Mouse (Mus musculus) forebrain, embryonic 13.5 days (tissue): ENCODE measurements around the gene Rimbp3. TPM values are rescaled to one million over a fixed set of nuclear protein-coding genes. Genes with fewer than 3 reads are reported as not detected.

ENCODE experiments used
- ATAC-seq: fragments of 200-750 bp; cut with Nextera tagmentation; 2 replicates; pipeline ENCODE4 v1.8.0; 2017
- H3K27ac ChIP-seq: fragments of 300-500 bp; sonication (generic); 2 replicates; pipeline ENCODE4 v1.5.1; 2015; ENCODE audit warnings: inconsistent platforms, mild to moderate bottlenecking, moderate library complexity
- H3K27me3 ChIP-seq: fragments of 300-500 bp; sonication (generic); 2 replicates; pipeline ENCODE4 v1.6.1; 2015; ENCODE audit warnings: mild to moderate bottlenecking, inconsistent platforms
- H3K36me3 ChIP-seq: fragments of 300-500 bp; sonication (generic); 2 replicates; pipeline ENCODE4 v1.6.1; 2015; ENCODE audit warnings: mild to moderate bottlenecking, inconsistent platforms; ENCODE audit not compliant: poor library complexity, severe bottlenecking
- H3K4me1 ChIP-seq: fragments of 300-500 bp; sonication (generic); 2 replicates; pipeline ENCODE4 v1.6.1; 2015; ENCODE audit warnings: inconsistent platforms
- H3K4me2 ChIP-seq: fragments of 300-500 bp; sonication (generic); 2 replicates; pipeline ENCODE4 v1.6.1; 2015; ENCODE audit warnings: inconsistent platforms, mild to moderate bottlenecking, moderate library complexity
- H3K4me3 ChIP-seq: fragments of 300-500 bp; sonication (generic); 2 replicates; pipeline ENCODE4 v1.5.1; 2015; ENCODE audit warnings: mild to moderate bottlenecking, inconsistent platforms
- H3K9ac ChIP-seq: fragments of 300-500 bp; sonication (generic); 2 replicates; pipeline ENCODE4 v1.6.1; 2015; ENCODE audit warnings: mild to moderate bottlenecking, inconsistent platforms
- H3K9me3 ChIP-seq: fragments of 300-500 bp; sonication (generic); replicated peaks from 2 replicates; pipeline ENCODE4 v1.6.1; 2016; ENCODE audit warnings: inconsistent platforms
- WGBS: fragments of 180-500 bp; shearing (Covaris S2); methylation state at CpG from one replicate; pipeline ENCODE4 v1.1.7; 2015; 5-methylcytosine and 5-hydroxymethylcytosine counted together
- polyA plus RNA-seq: library from polyadenylated mRNA; unstranded; fragments of >200 nt; fragmentation: Nextera tagmentation; extraction: Ambion mirVana; gene quantifications from 2 replicates; pipeline ENCODE4 v1.2.1, GENCODE M21; 2015

Rimbp3 gene
- polyA plus RNA-seq, 1 experiment from 2014 or later = 1.4 TPM

DNA sequence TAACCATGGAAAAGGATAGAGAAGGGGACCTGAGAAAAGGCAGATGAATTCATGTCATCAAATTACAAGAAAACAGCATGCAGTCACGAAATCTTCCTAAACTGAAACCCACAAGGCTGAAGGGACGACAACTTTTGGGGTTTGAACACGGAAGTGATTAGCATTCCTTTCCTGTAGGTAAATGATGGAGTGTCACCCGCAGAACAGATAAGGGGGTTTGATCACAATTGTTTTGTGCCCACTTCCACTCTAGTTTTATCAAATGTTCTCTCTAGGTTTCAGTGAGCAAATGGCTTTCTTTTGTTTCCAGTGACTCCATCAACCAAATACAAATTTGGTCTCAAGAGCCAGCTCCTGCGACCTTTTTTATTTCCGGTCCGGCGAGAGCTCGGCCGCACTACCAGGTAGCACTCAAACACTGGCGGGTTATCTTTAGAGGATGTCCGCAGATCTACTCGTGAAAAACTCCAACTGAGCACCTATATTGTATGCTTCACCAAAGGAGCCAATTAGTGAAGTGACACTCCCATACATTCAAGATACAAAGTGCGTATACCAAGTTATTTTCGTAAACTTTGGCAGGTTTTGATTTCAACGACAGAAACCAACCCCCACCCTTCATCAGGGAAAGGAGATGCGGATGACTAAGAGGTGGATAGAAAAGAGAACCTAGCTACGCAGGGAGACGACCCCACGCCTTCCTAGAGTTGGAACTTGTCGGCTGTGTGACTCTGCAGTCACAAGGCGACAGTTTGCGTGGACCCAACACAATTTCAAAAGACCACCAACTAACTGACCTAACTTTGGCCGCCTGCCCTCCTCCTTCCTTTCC, 8.1 kb upstream of the Rimbp3 start:
- Histone ChIP-seq H3K27ac (peak overlapping the region; percentile 78; the same call in 1 of the 2 replicates), H3K4me2 (peak overlapping the region; percentile 89), H3K36me3 (no peaks in the 10 kb centered on the region), H3K4me1 (peaks cover 19% of the 10 kb centered on the region), H3K9me3 (no peaks in the 10 kb centered on the region), H3K27me3 (no peaks in the 10 kb centered on the region), H3K4me3 (peak overlapping the region; percentile 100), H3K9ac (peak overlapping the region; percentile 100)
- WGBS = 8% methylated on average over 24 of the region's 24 CpGs
- ATAC-seq = 0 out of 2 replicates have a peak, but pooled peaks have one; percentile 13

GRCm38 (mm10) chr16:17200953-17201707, 7.3 kb upstream of the Rimbp3 start:
- H3K9ac ChIP-seq = peak overlapping the region; percentile 100
- no peaks in the 10 kb centered on the region for H3K9me3 ChIP-seq
- ATAC-seq = peak; percentile 90
- no peaks in the 10 kb centered on the region for H3K36me3 ChIP-seq
- peak overlapping the region; percentile 100 for H3K4me3 ChIP-seq
- under 1% methylated on average over 64 of the region's 72 CpGs for WGBS
- H3K27ac ChIP-seq = peak overlapping the region; percentile 78
- H3K27me3 ChIP-seq = no peaks in the 10 kb centered on the region
- H3K4me2 ChIP-seq = peak overlapping the region; percentile 89
- H3K4me1 ChIP-seq = peaks cover 19% of the 10 kb centered on the region

GRCm38 (mm10) chr16:17201977-17202376, 6.4 kb upstream of the Rimbp3 start:
- Histone ChIP-seq H3K9me3 (no peaks in the 10 kb centered on the region), H3K4me1 (peaks cover 17% of the 10 kb centered on the region), H3K4me2 (no peak overlapping the region), H3K36me3 (no peaks in the 10 kb centered on the region), H3K27ac (no peak overlapping the region), H3K27me3 (peaks cover 7% of the 10 kb centered on the region; the same call in 1 of the 2 replicates), H3K9ac (no peak overlapping the region), H3K4me3 (no peak overlapping the region)
- ATAC-seq = peak; percentile 48
- WGBS = 68% methylated on average over 2 of the region's 2 CpGs

DNA sequence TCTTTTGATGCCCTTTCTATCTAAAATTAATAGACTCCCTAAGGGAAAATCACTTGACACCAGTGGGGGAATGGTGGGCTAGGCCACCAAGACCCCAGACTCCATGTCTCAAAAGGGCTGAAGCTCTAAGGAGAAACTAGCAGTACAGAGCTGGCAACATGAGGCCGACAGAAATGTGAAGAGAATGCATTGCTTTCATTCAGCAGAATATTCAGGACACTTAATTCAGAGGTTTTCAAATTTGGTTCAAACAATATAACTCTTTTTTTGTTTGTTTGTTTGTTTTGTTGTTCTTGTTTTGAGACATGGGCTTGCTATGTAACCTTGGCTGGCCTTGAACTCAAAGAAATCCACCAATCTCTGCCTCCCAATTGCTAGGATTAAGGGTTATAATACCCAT, 5.9 kb upstream of the Rimbp3 start, which contains the start of gene Ube2l3:
Gene Ube2l3 (minus strand): TSS at position 101 of the 400 bp plus-strand sequence.
- Histone ChIP-seq H3K27ac (no peak within 1 kb of the TSS), H3K4me3 (peak within 1 kb of the TSS; percentile 100), H3K9ac (peak within 1 kb of the TSS; percentile 100; the same call in 1 of the 2 replicates), H3K36me3 (no peaks in the 10 kb centered on the region), H3K4me1 (peaks cover 16% of the 10 kb centered on the region), H3K9me3 (no peaks in the 10 kb centered on the region), H3K27me3 (peaks cover 7% of the 10 kb centered on the region; the same call in 1 of the 2 replicates), H3K4me2 (peak within 1 kb of the TSS; percentile 89)
- 80% methylated on average over 1 of the region's 1 CpGs for WGBS
- ATAC-seq = no peak

DNA sequence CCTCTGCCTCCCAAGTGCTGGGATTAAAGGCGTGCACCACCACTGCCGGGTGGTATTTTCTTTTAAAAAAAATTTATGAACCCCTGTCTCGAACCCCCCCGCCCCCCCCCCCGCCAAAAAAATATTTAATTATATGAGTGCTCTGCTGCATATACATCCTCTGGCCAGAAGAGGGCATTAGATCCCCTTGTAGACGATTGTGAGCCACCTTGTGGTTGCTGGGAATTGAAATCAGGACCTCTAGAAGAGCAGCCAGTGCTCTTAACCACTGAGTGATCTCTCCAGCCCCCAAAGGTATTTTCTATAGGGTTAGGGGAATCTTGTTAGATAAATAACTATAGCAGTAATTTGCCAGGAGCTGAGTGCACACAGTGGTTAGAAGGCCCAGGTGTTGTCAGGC, 3.4 kb upstream of the Rimbp3 start:
- Histone ChIP-seq H3K4me1 (peaks cover 20% of the 10 kb centered on the region), H3K27me3 (peaks cover 7% of the 10 kb centered on the region; the same call in 1 of the 2 replicates), H3K27ac (no peak overlapping the region), H3K4me2 (no peak overlapping the region), H3K4me3 (no peak overlapping the region), H3K9me3 (no peaks in the 10 kb centered on the region), H3K36me3 (no peaks in the 10 kb centered on the region), H3K9ac (no peak overlapping the region)
- ATAC-seq = no peak
- WGBS = 4% methylated on average over 6 of the region's 6 CpGs

DNA sequence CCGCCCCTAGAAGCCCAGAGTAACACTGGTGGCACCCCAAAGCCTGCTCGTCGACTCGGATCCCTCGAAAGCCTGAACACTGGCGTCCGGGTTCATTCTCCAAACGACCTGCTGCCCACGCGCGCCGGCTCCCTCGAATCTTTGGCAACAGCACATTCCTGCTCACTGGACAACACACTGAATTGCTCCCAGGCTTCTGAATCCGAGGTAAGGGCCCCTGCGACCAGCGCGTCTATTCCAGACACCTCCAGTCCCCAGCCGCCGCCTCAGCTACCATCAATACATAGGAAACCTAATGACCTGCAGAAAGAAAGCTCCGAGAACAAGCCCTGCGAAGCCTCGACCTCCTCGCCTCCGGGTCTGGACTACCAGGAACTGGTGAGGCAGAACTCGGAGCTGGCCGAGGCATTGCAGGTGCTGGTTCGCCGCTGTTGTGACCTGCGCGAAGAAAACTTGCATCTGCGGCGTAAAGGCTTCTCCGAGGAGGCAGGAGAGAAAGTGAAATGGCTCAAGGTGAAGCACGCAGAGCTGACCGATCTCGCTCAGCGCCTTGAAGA, 1.1 kb downstream of the Rimbp3 start:
- peak; percentile 9 for ATAC-seq

GRCm38 (mm10) chr16:17209981-17210838, 1.8 kb downstream of the Rimbp3 start:
- peak overlapping the region; percentile 74 for H3K9ac ChIP-seq

More for the DNA sequence above, 1.1 kb downstream of the Rimbp3 start:
- Histone ChIP-seq H3K4me3 (peak overlapping the region; percentile 59), H3K36me3 (no peaks in the 10 kb centered on the region), H3K27me3 (peaks cover 11% of the 10 kb centered on the region), H3K4me1 (peaks cover 23% of the 10 kb centered on the region), H3K4me2 (peak overlapping the region; percentile 96), H3K9me3 (no peaks in the 10 kb centered on the region), H3K9ac (peak overlapping the region; percentile 74), H3K27ac (peak overlapping the region; percentile 94)
- 1% methylated on average over 37 of the region's 37 CpGs for WGBS

DNA sequence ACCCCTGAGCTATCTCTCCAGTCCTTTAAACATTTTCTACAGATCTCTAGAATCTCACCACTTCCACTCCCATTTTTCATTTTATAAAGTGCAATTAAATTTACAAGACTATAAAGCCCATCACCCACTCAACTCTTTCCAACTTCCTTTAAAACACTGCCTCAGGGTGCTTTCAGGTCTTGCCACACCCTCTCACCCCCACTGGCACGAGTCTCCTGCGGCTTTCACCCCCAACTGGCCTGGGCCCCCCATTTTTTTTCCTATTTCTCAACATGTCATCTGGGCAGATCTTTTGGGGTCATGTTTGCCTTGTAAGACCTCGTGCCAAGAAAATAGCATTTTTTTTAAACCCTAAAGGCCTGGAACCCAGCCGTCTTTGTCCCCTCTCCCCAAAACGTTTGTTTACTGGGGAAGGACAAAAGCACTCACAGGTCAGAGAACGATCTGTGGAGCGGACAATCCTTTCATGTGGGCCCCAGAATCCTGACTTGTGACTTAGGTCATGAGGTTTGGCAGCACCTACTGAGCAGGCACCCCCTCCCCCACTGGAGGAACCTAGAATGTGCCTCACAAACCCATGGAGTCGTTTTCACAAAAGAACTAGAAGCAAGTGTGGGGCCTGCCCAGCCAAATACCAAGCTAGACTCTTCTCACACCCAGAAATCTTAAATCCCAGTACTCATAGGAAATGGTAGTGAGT, 8.7 kb downstream of the Rimbp3 start:
- Histone ChIP-seq H3K9ac (no peak overlapping the region), H3K4me1 (no peaks in the 10 kb centered on the region), H3K36me3 (no peaks in the 10 kb centered on the region), H3K9me3 (no peaks in the 10 kb centered on the region), H3K4me3 (no peak overlapping the region), H3K27ac (no peak overlapping the region), H3K27me3 (no peaks in the 10 kb centered on the region; the same call in 1 of the 2 replicates), H3K4me2 (no peak overlapping the region)
- ATAC-seq = no peak
- WGBS = 66% methylated on average over 8 of the region's 8 CpGs

More at GRCm38 (mm10) chr16:17209981-17210838, 1.8 kb downstream of the Rimbp3 start:
- H3K36me3 ChIP-seq = no peaks in the 10 kb centered on the region
- peak overlapping the region; percentile 25; the same call in 1 of the 2 replicates for H3K27ac ChIP-seq
- H3K9me3 ChIP-seq = no peaks in the 10 kb centered on the region
- H3K27me3 ChIP-seq = peaks cover 11% of the 10 kb centered on the region
- peak overlapping the region; percentile 96 for H3K4me2 ChIP-seq
- peak overlapping the region; percentile 59 for H3K4me3 ChIP-seq
- H3K4me1 ChIP-seq = peaks cover 23% of the 10 kb centered on the region
- ATAC-seq = peak; percentile 79
- 8% methylated on average over 48 of the region's 48 CpGs for WGBS

GRCm38 (mm10) chr16:17220127-17220733, 11.8 kb downstream of the Rimbp3 start:
- H3K4me2 ChIP-seq = no peak overlapping the region
- no peaks in the 10 kb centered on the region for H3K36me3 ChIP-seq
- H3K4me3 ChIP-seq = no peak overlapping the region
- no peaks in the 10 kb centered on the region for H3K9me3 ChIP-seq
- 56% methylated on average over 6 of the region's 7 CpGs for WGBS
- no peaks in the 10 kb centered on the region for H3K4me1 ChIP-seq
- H3K27ac ChIP-seq = no peak overlapping the region
- no peak for ATAC-seq
- no peaks in the 10 kb centered on the region for H3K27me3 ChIP-seq
- H3K9ac ChIP-seq = no peak overlapping the region

- H3K36me3 ChIP-seq = no peaks in the 10 kb centered on the region
- no peaks in the 10 kb centered on the region for H3K4me1 ChIP-seq
- 33% methylated on average over 25 of the region's 25 CpGs for whole genome bisulfite sequencing
- ATAC-seq = peak; percentile 100
- no peak overlapping the region for H3K4me3 ChIP-seq
- H3K27ac ChIP-seq = no peak overlapping the region
- H3K9me3 ChIP-seq = no peaks in the 10 kb centered on the region
- no peaks in the 10 kb centered on the region for H3K27me3 ChIP-seq
- H3K4me2 ChIP-seq = no peak overlapping the region
- H3K9ac ChIP-seq = no peak overlapping the region
Observed at GRCm38 (mm10) chr16:17222197-17222596, 13.8 kb downstream of the Rimbp3 start.
